Mouse (Mus musculus) lung, adult 10 weeks (tissue): ENCODE results near the gene Tmem17. TPM values are rescaled to one million over a fixed set of nuclear protein-coding genes. Genes with fewer than 3 reads are reported as not detected.

Experiments
- polyA plus RNA-seq: library from polyadenylated mRNA; stranded (reverse); fragments of 350-450 nt; fragmentation: Illumina TruSeq; extraction: RNeasy Lipid Tissue Mini Kit (QIAGEN cat#74804); gene quantifications from one replicate; pipeline ENCODE4 v1.2.3, GENCODE M21; 2014; ENCODE audit warnings: low read depth, low replicate concordance; ENCODE audit not compliant: insufficient read depth

The Tmem17 gene
- polyA plus RNA-seq = 4.6 TPM

DNA sequence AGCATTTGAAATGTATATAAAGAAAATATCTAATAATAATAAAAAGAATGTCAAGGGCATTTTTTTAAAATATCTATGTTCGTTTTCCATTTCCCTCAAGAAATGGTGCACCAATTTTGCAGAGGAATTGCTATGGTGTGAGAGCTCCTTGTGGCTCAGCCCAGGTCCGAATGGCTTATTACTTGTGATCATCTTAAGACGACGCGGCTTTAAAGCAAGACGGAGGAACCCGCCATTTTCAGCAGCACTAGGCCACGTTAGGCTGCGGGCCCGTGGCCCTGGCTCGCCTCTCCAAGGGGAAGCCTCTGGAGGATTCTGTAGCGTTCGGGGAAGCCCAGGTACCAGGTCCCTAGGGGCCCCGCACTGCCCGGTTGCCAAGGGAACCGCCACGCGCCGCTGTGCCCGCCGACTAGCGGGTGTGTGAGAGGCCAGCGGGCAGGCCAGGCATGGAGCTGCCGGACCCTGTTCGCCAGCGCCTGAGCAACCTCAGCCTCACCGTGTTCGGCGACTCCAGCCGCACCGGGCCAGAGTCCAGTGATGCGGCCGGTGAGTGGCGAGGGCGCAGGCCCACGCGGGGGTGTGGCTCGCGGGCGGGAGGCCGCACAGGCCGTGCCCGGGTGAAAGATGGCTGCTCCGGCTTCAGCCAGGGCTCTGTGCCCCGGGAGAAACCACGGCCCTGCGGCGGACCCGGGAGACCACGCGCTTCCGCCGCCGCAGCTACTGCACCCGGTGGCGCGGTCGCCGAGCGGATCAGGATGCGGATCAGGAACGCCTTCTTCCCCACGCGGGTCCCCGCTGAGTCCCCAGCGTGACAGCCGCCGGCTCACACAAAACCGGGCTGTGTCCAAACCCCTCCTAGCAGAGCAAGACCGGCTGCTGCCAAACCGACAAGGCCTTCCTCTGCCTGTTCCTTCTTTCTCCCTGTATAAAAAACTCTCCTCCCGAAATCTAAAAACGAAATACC lies at the start of gene Tmem17:
Tmem17 (plus strand) TSS at position 51 of the 964 bp plus-strand sequence.

Other genes with a start within 250 kb of the Tmem17 start
- 4.2 TPM for gene Ehbp1, start 169.8 kb upstream of the Tmem17 start, polyA plus RNA-seq